Mouse (Mus musculus) brain, embryonic 14.5 days (tissue): Measurements from ENCODE around the gene Srgn. TPM values are rescaled to one million over a fixed set of nuclear protein-coding genes. Genes with fewer than 3 reads are reported as not detected.

Experiments
- DNase-seq: peaks from one replicate; pipeline ENCODE4 v3.0.0-alpha.2; 2011; ENCODE audit warnings: low read depth
- CTCF ChIP-seq: fragments of 200-500 bp; IDR thresholded peaks from 2 replicates; pipeline ENCODE4 v1.5.1; 2012; ENCODE audit warnings: inconsistent platforms, mild to moderate bottlenecking, moderate library complexity, borderline replicate concordance; ENCODE audit not compliant: insufficient read depth, insufficient read length; ENCODE audit errors: extremely low read depth
- POLR2A ChIP-seq: fragments of 200-500 bp; IDR thresholded peaks from 2 replicates; pipeline ENCODE4 v1.6.1; 2012; ENCODE audit warnings: mild to moderate bottlenecking, inconsistent platforms, borderline replicate concordance; ENCODE audit not compliant: poor library complexity, insufficient read depth, insufficient read length, severe bottlenecking; ENCODE audit errors: extremely low read depth
- polyA plus RNA-seq: library from polyadenylated mRNA; depleted of rRNA; stranded (reverse); fragments of >200 nt; gene quantifications from 2 replicates; pipeline ENCODE4 v1.2.3, GENCODE M21; 2012

The Srgn gene
- polyA plus RNA-seq, 1 experiment = 3.6 TPM

DNA sequence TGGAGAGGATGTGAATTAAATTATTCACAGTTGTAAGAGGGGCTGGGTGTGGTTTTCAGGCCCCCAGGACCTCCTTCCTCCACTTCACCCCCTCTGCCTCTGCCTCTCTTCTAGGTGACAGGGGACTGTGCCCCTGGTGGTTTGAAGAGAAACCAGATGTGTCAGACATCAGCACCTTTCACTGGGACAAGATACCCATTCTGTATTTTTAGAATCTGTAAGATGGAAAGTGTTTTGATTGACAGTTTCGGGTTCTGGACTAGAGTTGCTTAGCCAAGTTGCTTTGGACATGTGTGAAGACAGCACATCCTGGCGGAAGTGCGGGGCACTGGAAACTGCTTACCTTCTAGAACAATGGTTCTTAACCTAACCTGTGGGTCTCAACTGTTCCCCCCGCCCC, 17.1 kb upstream of the Srgn start:
- no peak for DNase-seq
- no peak for TF ChIP-seq POLR2A
- no peak for TF ChIP-seq CTCF

DNA sequence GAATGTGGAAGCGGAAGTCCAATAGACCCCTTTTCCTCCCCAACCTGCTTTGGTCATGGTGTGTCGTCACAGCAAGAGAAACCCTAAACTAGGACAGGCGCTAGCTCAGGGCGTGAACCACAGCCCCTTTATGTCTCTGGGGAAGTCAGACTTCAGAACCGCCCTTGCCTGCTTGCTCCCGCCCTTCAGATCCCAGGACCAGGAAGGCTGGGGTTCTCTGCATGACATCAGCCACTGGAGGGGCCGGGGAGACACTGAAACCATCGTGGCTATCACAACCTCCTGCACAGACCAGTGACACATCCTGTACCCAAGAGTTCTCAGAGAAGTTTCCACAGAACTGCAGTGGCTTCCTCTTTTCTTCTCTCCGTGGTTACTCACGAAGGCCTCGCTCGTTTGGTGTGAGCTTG, 16.2 kb upstream of the Srgn start:
- no peak for DNase-seq
- TF ChIP-seq CTCF (no peak), POLR2A (no peak)

DNA sequence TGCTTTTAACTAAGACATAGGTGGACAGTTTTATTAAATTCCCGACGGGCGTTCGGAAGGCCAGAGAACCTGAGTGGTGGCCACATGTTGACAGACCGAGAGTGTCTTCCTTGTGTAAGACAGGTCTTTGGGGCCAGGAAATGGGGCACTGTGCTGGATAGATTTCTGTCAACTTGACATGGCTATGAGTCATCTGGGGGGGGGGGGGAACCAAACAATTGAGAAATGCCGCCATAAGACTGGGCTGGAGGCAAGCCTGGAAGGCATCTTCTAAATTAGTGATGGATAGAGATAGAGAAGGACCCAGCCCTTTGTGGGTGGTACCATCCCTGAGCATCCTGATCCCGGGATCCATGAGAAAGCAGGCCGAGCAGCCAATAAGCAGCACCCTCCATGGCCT, 15.7 kb upstream of the Srgn start:
- TF ChIP-seq POLR2A (no peak), CTCF (no peak)
- DNase-seq = no peak

DNA sequence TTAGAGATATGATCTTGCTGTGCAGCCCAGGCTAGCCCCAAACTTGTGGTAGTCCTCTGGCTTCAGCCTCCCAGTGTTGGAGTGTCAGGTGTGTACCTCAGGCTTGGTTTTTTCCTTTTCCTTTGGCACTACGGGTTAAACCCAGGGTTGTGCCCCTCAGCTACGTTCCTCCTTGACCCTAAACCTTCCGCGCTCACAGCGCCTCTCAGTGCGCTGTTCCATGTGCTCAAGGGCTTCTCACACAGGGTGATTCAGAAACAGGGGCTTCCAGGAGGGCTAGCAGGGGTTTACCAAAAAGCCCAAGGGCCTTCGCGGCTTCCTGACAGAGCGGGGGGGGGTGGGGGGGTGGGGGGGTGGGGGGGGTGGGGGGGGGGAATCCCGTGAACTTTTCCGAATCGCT, 15.3 kb upstream of the Srgn start:
- TF ChIP-seq CTCF (no peak), POLR2A (no peak)

DNA sequence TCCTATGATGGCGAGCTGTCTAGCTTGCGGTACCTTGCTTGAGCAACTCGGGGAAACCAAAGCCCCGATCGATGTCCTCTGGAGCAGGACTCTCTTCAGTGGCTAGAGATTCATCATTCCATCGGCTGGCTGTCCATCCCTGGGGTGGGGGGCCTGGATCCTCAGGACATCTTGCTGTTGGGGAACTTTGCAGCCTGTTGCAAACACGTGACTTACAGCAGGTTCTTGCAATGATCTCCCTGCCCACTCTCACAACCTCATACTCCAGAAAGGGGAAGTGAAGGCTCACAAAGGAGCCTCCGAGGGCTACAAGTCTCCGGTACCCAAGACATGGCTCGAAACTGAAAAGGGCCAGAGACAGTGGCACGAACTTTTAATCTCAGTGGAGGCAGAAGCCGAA, 14.2 kb upstream of the Srgn start:
- no peak for TF ChIP-seq CTCF
- no peak for TF ChIP-seq POLR2A
- no peak for DNase-seq

More for the DNA sequence above, 15.3 kb upstream of the Srgn start:
- DNase-seq = no peak

DNA sequence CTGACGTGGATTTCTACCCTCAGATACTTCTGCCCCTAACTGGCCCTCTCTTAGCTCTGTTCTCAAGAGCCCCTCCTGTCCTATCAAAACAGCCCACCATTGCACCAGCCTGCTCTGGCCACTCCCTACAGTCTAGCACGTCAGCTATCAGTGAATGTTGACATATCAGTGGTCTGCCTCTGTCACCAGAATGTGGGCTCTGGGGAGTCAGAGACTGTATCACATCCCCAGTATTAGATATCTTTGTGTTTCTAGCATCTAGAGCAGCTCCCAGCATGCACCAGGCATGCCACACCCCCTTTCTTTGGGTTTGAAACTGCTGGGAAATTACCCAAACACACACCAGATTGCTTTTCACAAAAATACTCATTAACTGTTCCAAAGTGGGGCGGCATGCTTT, 13.5 kb upstream of the Srgn start:
- DNase-seq = no peak
- TF ChIP-seq POLR2A = no peak
- no peak for TF ChIP-seq CTCF

DNA sequence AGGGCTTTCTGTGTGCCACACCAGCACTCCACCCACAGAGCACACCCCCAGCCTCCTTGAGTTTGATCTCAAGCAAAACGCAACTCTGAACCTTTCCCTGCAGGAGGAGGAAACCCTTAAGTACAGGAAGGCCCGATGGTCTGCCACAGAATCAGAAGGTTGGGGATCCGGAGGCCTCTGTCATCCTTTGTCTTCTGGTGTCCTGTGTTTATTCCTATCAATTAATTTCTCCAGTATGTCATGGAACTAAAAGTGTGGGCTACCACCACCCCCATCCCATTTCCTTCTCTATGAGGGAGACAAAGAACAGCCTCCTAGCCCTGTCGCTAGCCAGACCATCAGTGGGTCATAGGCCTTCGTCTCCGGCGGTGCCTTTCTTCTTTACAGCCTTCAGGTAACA, 7.3 kb upstream of the Srgn start:
- no peak for TF ChIP-seq POLR2A
- TF ChIP-seq CTCF = no peak
- no peak for DNase-seq

DNA sequence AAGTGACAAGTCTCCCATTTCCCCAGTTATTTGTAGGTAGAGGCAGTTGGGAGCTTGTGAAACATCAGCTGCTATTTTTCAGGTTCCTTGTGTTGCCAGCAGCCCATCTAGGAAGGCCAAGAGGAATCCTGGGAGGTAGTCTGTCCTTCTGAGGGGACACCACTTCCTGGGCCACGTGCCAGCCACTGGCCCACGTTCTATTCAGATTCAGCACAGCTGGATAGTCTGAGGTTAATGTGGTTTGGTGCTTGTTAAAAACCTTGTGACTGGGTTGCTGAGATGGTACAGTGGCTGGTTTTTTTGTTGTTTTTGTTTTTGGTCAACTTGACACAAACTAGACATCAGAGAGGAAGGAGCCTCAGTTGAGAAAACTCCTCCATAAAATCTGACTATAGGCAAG, 5.6 kb upstream of the Srgn start:
- DNase-seq = no peak
- TF ChIP-seq POLR2A = no peak
- no peak for TF ChIP-seq CTCF

DNA sequence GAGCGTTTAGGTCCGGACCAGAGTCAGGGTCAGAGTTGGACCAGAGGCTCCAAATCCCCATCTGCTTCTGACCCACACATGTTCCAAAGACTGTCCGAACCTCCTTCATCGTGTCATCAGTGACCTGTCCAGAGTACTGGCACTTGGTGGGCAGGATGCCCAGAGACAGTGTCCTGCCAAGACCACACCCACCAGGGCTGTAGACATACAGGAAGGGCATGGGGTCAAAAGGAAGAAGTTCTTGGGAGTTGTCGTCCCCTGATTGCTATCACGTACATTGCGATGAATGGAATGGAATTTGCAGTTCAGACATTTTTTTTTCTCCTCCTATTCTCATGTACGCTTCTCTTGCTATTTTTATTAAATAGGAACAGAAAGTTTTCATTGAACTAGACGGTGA, 2.9 kb upstream of the Srgn start:
- TF ChIP-seq CTCF (no peak), POLR2A (no peak)
- DNase-seq = no peak

DNA sequence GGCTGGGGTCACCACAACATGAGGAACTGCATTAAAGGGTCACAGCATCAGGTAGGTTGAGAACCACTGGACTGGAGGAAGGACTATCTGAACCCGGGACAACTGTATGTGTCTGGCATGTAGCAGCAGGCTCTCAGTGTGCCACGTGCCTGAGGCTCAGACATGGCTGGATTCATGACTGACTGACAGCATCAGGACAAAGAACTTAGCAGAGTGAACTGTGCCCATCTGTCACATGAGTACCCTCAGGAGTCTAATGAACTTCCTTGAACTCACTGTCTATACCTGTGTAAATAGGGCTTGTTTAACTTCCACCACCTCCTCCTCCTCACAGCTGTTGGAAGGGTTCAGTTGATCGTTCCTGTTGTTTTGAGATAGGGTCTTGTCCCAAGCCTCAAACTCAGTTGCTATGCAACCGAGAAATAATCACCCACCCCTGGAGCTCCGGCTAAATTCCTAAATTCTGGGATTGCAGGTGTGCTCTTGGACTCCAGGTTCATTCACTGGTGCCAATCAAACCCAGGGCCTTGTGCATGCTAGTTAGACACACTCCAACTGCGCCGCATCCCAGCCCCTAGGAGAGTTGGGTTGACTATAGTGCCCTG, 4.8 kb downstream of the Srgn start:
- no peak for DNase-seq
- TF ChIP-seq POLR2A (no peak), CTCF (no peak)

DNA sequence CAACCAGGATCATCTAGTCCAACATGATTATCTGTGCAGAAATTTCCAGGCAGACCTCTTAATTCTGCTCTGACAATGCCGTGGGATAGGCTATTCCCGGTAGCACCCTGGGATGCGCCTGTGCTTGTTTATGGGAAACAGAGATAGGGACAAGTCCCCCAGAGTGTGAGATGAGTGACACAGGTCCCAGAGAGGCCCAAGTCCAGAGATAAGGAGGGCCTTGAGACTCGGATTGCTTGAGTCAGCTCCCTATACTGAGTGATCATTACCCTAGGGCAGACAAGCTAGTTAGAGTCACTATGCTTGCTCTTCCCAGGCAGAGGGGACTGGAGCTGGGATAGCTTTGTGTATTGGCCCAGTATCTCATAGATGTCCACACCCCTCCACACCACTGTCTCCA, 5.5 kb downstream of the Srgn start:
- no peak for TF ChIP-seq CTCF
- no peak for TF ChIP-seq POLR2A
- no peak for DNase-seq

DNA sequence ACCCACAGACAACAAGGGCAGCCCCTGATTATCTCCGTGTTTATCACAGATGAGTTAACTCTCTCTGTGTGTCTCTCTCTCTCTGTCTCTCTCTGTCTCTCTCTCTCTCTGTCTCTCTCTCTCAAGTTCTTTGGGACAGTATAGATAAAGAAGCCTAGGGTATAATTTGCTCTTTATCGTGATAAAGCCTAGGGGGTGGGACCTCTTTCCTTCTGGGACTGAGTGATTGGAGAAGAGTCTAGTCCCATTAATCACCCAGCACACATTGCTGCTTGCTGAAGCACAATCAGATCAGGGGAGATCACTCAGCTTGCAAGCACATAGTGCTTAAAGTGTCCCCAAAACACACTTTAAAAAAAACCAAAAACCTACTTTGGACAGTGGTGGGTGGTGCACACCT, 6.3 kb downstream of the Srgn start:
- TF ChIP-seq CTCF (no peak), POLR2A (no peak)
- DNase-seq = no peak
